Mouse (Mus musculus) forebrain, embryonic 16.5 days (tissue): ENCODE data around the gene Gm45062. TPM values are rescaled to one million over a fixed set of nuclear protein-coding genes. Genes with fewer than 3 reads are reported as not detected.

Experiments used
- ATAC-seq: fragments of 200-750 bp; cut with Nextera tagmentation; 2 replicates; pipeline ENCODE4 v1.8.0; 2017; ENCODE audit warnings: mild to moderate bottlenecking, moderate library complexity
- H3K27ac ChIP-seq: fragments of 300-500 bp; sonication (generic); 2 replicates; pipeline ENCODE4 v1.5.1; 2014; ENCODE audit warnings: low read length, control low read depth
- H3K27me3 ChIP-seq: fragments of 300-500 bp; sonication (generic); replicated peaks from 2 replicates; pipeline ENCODE4 v1.6.1; 2014; ENCODE audit warnings: low read length; ENCODE audit not compliant: control insufficient read depth, insufficient read depth
- H3K36me3 ChIP-seq: fragments of 300-500 bp; sonication (generic); 2 replicates; pipeline ENCODE4 v1.6.1; 2014; ENCODE audit not compliant: control insufficient read depth, insufficient read depth
- H3K4me1 ChIP-seq: fragments of 300-500 bp; sonication (generic); replicated peaks from 2 replicates; pipeline ENCODE4 v1.6.1; 2014; ENCODE audit warnings: low read length; ENCODE audit not compliant: control insufficient read depth, insufficient read depth
- H3K4me2 ChIP-seq: fragments of 300-500 bp; sonication (generic); 2 replicates; pipeline ENCODE4 v1.6.1; 2014; ENCODE audit warnings: mild to moderate bottlenecking, low read length, control low read depth
- H3K4me3 ChIP-seq: fragments of 300-500 bp; sonication (generic); replicated peaks from 2 replicates; pipeline ENCODE4 v1.5.1; 2014; ENCODE audit warnings: mild to moderate bottlenecking, low read length, control low read depth
- H3K9ac ChIP-seq: fragments of 300-500 bp; sonication (generic); replicated peaks from 2 replicates; pipeline ENCODE4 v1.6.1; 2014; ENCODE audit warnings: low read depth, low read length, control low read depth
- H3K9me3 ChIP-seq: fragments of 300-500 bp; sonication (generic); 2 replicates; pipeline ENCODE4 v1.6.1; 2016; ENCODE audit warnings: low read length; ENCODE audit not compliant: control insufficient read depth
- WGBS: fragments of 180-500 bp; shearing (Covaris S2); extraction: QIAGEN DNeasy Blood & Tissue Kit; methylation state at CpG from one replicate; pipeline ENCODE4 v1.1.7; 2014; 5-methylcytosine and 5-hydroxymethylcytosine counted together
- polyA plus RNA-seq: library from polyadenylated mRNA; unstranded; fragments of >200 nt; fragmentation: Nextera tagmentation; extraction: Ambion mirVana; gene quantifications from 2 replicates; pipeline ENCODE4 v1.2.1, GENCODE M21; 2015

The Gm45062 gene
- polyA plus RNA-seq, 1 experiment from 2014 or later, result 24.3 TPM

GRCm38 (mm10) chr6:8339453-8339852 is 80.2 kb downstream of the Gm45062 start:
- Histone ChIP-seq H3K9me3 (no peaks in the 10 kb centered on the region), H3K4me2 (no peak overlapping the region), H3K4me3 (no peak overlapping the region), H3K4me1 (no peaks in the 10 kb centered on the region), H3K36me3 (no peaks in the 10 kb centered on the region), H3K27me3 (no peaks in the 10 kb centered on the region), H3K9ac (no peak overlapping the region), H3K27ac (no peak overlapping the region)
- 92% methylated on average over 6 of the region's 6 CpGs for WGBS
- ATAC-seq, result no peak

- H3K4me1 ChIP-seq, result no peaks in the 10 kb centered on the region
- no peak overlapping the region for H3K4me3 ChIP-seq
- WGBS, result 96% methylated on average over 4 of the region's 4 CpGs
- H3K36me3 ChIP-seq, result no peaks in the 10 kb centered on the region
- no peaks in the 10 kb centered on the region for H3K27me3 ChIP-seq
- no peaks in the 10 kb centered on the region for H3K9me3 ChIP-seq
- H3K27ac ChIP-seq, result no peak overlapping the region
- H3K9ac ChIP-seq, result no peak overlapping the region
- no peak for ATAC-seq
- H3K4me2 ChIP-seq, result no peak overlapping the region
Observed at GRCm38 (mm10) chr6:8343271-8343670, 84.0 kb downstream of the Gm45062 start.

- Histone ChIP-seq H3K9me3 (no peaks in the 10 kb centered on the region), H3K36me3 (no peaks in the 10 kb centered on the region), H3K4me3 (no peak overlapping the region), H3K27me3 (no peaks in the 10 kb centered on the region), H3K27ac (no peak overlapping the region), H3K4me1 (no peaks in the 10 kb centered on the region), H3K9ac (no peak overlapping the region), H3K4me2 (no peak overlapping the region)
- 77% methylated on average over 5 of the region's 5 CpGs for WGBS
- no peak for ATAC-seq
Observed at GRCm38 (mm10) chr6:8345219-8345856, 86.1 kb downstream of the Gm45062 start.

GRCm38 (mm10) chr6:8347154-8347553 is 87.9 kb downstream of the Gm45062 start:
- 85% methylated on average over 2 of the region's 2 CpGs for WGBS
- Histone ChIP-seq H3K27ac (no peak overlapping the region), H3K36me3 (no peaks in the 10 kb centered on the region), H3K9ac (no peak overlapping the region), H3K27me3 (no peaks in the 10 kb centered on the region), H3K4me3 (no peak overlapping the region), H3K4me2 (no peak overlapping the region), H3K4me1 (no peaks in the 10 kb centered on the region), H3K9me3 (no peaks in the 10 kb centered on the region)
- no peak for ATAC-seq

GRCm38 (mm10) chr6:8348344-8348743 is 89.1 kb downstream of the Gm45062 start:
- no peak for ATAC-seq
- Histone ChIP-seq H3K9ac (no peak overlapping the region), H3K4me2 (no peak overlapping the region), H3K27me3 (no peaks in the 10 kb centered on the region), H3K4me1 (peaks cover 8% of the 10 kb centered on the region), H3K36me3 (no peaks in the 10 kb centered on the region), H3K9me3 (no peaks in the 10 kb centered on the region), H3K27ac (no peak overlapping the region), H3K4me3 (no peak overlapping the region)
- 92% methylated on average over 1 of the region's 1 CpGs for WGBS

- Histone ChIP-seq H3K9ac (no peak overlapping the region), H3K36me3 (no peaks in the 10 kb centered on the region), H3K4me2 (no peak overlapping the region), H3K27me3 (no peaks in the 10 kb centered on the region), H3K4me1 (peaks cover 14% of the 10 kb centered on the region), H3K4me3 (no peak overlapping the region), H3K27ac (no peak overlapping the region), H3K9me3 (no peaks in the 10 kb centered on the region)
- 83% methylated on average over 2 of the region's 2 CpGs for WGBS
- ATAC-seq, result no peak
Observed at GRCm38 (mm10) chr6:8349060-8349670, 89.9 kb downstream of the Gm45062 start.

GRCm38 (mm10) chr6:8351507-8351906 is 92.3 kb downstream of the Gm45062 start:
- no peak overlapping the region for H3K4me2 ChIP-seq
- no peak for ATAC-seq
- no peaks in the 10 kb centered on the region for H3K36me3 ChIP-seq
- peaks cover 14% of the 10 kb centered on the region for H3K4me1 ChIP-seq
- no peaks in the 10 kb centered on the region for H3K27me3 ChIP-seq
- no peak overlapping the region for H3K4me3 ChIP-seq
- H3K9me3 ChIP-seq, result no peaks in the 10 kb centered on the region
- H3K9ac ChIP-seq, result no peak overlapping the region
- no peak overlapping the region for H3K27ac ChIP-seq
- 90% methylated on average over 2 of the region's 2 CpGs for WGBS

- H3K4me3 ChIP-seq, result no peak overlapping the region
- H3K4me2 ChIP-seq, result peak overlapping the region; percentile 40
- H3K36me3 ChIP-seq, result no peaks in the 10 kb centered on the region
- H3K9me3 ChIP-seq, result no peaks in the 10 kb centered on the region
- H3K27me3 ChIP-seq, result no peaks in the 10 kb centered on the region
- ATAC-seq, result peak; percentile 74
- WGBS, result 22% methylated on average over 12 of the region's 12 CpGs
- no peak overlapping the region for H3K9ac ChIP-seq
- H3K4me1 ChIP-seq, result peaks cover 14% of the 10 kb centered on the region
- peak overlapping the region; percentile 51 for H3K27ac ChIP-seq
Observed at GRCm38 (mm10) chr6:8352533-8353168, 93.4 kb downstream of the Gm45062 start.

- Histone ChIP-seq H3K4me2 (peak overlapping the region; percentile 23), H3K4me3 (no peak overlapping the region), H3K36me3 (no peaks in the 10 kb centered on the region), H3K9ac (no peak overlapping the region), H3K9me3 (no peaks in the 10 kb centered on the region), H3K27ac (peak overlapping the region; percentile 28), H3K4me1 (peaks cover 14% of the 10 kb centered on the region), H3K27me3 (no peaks in the 10 kb centered on the region)
- ATAC-seq, result peak; percentile 78
- 23% methylated on average over 4 of the region's 4 CpGs for WGBS
Observed at GRCm38 (mm10) chr6:8353461-8353860, 94.2 kb downstream of the Gm45062 start.
